Mouse (Mus musculus) myocyte (in vitro differentiated cells): ENCODE measurements at regions not wholly inside any gene's neighbourhood (a gene's known extent, or its start where the extent isn't known, plus 50 kb on each side); places are given as distances from the start of the nearest gene placed in this dataset.

Source experiments
- CEBPB ChIP-seq: IDR thresholded peaks from 2 replicates; pipeline ENCODE4 v1.6.1; 2011; ENCODE audit warnings: mild to moderate bottlenecking, moderate library complexity; ENCODE audit not compliant: poor library complexity, insufficient read depth, severe bottlenecking
- E2F4 ChIP-seq: IDR thresholded peaks from one replicate; pipeline ENCODE4 v1.6.1; 2011; ENCODE audit warnings: mild to moderate bottlenecking, control low read depth, moderate library complexity; ENCODE audit not compliant: insufficient read depth
- MAX ChIP-seq: IDR thresholded peaks from one replicate; pipeline ENCODE4 v1.6.1; 2011; ENCODE audit warnings: low read depth, mild to moderate bottlenecking, control low read depth
- MYOD1 ChIP-seq, 3 experiments: IDR thresholded peaks; one replicate each; pipeline ENCODE4 v1.6.1; 2011; ENCODE audit warnings: control low read depth in 2 of 3, low read depth in 2 of 3, mild to moderate bottlenecking in 2 of 3, moderate library complexity in 1 of 3; ENCODE audit not compliant: insufficient read length in 2 of 3, control insufficient read depth in 1 of 3
- MYOG ChIP-seq, 3 experiments: IDR thresholded peaks; one replicate each; pipeline ENCODE4 v1.6.1; 2011; ENCODE audit warnings: control low read depth in 2 of 3, low read depth in 2 of 3, mild to moderate bottlenecking in 2 of 3; ENCODE audit not compliant: insufficient read length in 2 of 3, control insufficient read depth in 1 of 3, insufficient read depth in 1 of 3
- POLR2A ChIP-seq: IDR thresholded peaks from one replicate; pipeline ENCODE4 v1.6.1; 2011; ENCODE audit warnings: low read depth, mild to moderate bottlenecking, control low read depth, moderate library complexity; ENCODE audit not compliant: insufficient read length
- POLR2AphosphoS2 ChIP-seq: IDR thresholded peaks from one replicate; pipeline ENCODE4 v1.6.1; 2011; ENCODE audit warnings: low read depth, control low read depth; ENCODE audit not compliant: insufficient read length
- REST ChIP-seq: IDR thresholded peaks from one replicate; pipeline ENCODE4 v1.6.1; 2011; ENCODE audit warnings: mild to moderate bottlenecking, control low read depth, moderate library complexity; ENCODE audit not compliant: insufficient read depth, insufficient read length
- TCF12 ChIP-seq: IDR thresholded peaks from one replicate; pipeline ENCODE4 v1.6.1; 2011; ENCODE audit warnings: mild to moderate bottlenecking, control low read depth; ENCODE audit not compliant: poor library complexity, insufficient read depth, severe bottlenecking
- USF1 ChIP-seq: IDR thresholded peaks from one replicate; pipeline ENCODE4 v1.6.1; 2011; ENCODE audit warnings: low read depth, mild to moderate bottlenecking, control low read depth, moderate library complexity

GRCm38 (mm10) chr6:147799009-147799727 lies 247.9 kb upstream of the Far2 start:
- TF ChIP-seq CEBPB = no peak
- TF ChIP-seq POLR2A = no peak
- no peak for TF ChIP-seq USF1
- TF ChIP-seq MAX = no peak
- TF ChIP-seq REST = no peak
- no peak for TF ChIP-seq POLR2AphosphoS2
- TF ChIP-seq TCF12 = no peak
- TF ChIP-seq E2F4 = no peak
- no peak for TF ChIP-seq MYOG (IDR thresholded peaks at IDR 0.05; ENCODE audit: control insufficient read depth in 1 of 3, insufficient read depth in 1 of 3, insufficient read length in 2 of 3, low read depth in 2 of 3)
- TF ChIP-seq MYOD1 (IDR thresholded peaks at IDR 0.05; ENCODE audit: control insufficient read depth in 1 of 3, insufficient read length in 2 of 3, low read depth in 2 of 3) = no peak
